Mouse (Mus musculus) R1 (cell line): ENCODE results near the gene Fbln2.

Experiments used
- DNase-seq: peaks from one replicate; pipeline ENCODE4 v3.0.0-alpha.2; 2018; ENCODE audit warnings: low read depth, low spot score

The Fbln2 gene

DNA sequence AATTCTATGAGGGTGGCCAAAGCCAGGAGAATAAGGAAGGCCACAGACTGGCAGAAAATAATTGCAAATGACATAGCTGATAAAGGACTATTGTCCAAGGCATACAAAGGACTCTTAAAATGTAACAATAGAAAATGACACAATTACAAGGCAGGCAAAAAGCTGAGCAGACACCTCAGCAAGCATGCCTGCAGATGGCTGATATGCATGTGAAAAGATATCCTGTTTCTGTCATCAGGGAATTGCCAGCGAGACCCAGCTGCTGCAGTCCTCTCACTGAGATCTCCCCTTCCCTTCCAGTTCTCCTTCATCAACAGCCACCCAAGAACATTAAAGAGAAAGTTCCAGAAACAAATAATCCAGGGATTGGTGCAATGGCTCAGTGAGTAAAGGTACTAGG lies 66.0 kb downstream of the Fbln2 start:
- DNase-seq, result no peak

DNA sequence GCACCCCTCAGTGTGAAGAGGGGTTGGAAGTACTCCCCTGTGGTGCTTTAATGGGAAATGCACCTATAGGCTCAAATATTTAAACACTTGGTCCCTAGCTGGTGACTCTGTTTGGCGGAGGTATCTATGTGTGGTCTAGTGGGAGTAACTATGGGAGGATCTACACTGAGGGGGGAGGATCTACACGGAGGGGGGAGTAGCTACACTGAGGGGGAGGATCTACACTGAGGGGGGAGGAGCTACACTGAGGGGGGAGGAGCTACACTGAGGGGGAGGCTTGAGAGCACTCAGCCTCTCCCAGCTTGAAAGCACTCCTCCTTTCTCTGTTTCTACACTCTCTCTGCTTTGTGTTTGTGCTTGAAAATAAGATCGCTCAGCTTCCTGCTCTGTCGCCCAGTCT lies 67.2 kb downstream of the Fbln2 start:
- DNase-seq, result peak; percentile 51

DNA sequence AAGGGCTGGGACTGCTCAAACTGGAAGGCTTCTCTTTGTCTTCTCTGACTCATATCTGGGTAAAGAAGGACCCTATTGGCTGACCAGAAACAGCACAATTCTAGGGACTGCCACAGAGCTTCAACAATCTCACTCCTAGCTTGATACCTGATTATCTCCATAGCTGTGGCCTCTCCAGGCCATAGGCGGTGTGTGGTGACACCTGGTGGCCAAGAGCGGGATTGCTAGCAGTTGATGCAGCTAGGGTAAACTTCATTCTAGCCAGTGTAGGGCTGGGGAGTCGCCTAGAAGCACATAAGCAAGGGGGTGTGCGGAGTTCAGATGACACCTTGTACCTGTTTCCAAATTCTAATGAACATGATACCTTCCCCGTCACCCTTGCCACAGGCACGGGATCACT lies 69.0 kb downstream of the Fbln2 start:
- DNase-seq, result peak; percentile 67

DNA sequence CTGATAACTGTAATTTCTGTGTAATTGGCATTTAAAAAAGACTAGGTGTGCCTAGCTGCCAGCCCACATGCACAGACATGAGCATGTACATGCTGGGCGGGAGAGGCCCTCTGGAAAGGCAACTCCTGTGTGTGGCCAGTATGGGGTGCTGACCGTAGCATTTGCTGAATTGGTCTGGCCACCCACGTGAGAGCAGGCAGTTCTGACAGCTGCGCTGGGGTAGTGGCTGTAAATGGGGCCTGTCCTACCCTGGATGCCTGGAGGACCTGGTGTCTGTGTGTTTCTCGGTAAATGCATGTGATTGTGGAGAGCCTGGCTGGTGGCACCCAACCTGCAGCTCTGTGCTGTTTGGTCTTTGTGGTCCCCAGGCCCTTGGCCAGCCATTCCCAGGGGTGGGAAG lies 69.5 kb downstream of the Fbln2 start:
- DNase-seq, result no peak

DNA sequence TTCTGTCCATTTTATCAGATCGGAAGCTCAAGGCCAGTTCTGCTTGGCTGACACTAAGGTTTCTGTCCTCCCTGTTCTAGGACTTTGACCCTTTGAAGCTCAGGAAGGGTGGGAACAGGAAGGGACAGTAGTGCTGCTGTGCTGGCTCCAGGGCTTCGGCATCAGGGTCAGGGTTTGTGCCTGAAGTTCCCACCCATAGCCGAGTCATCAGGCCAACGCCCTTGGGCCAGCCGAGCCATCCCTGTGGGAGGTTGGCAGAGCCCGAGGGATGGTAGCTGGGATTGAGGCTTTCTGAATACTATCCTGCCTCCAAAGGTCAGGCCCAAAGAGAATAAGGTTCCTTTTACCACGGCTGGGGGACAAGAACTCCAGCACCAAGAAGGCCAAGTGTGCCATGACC lies 70.8 kb downstream of the Fbln2 start:
- no peak for DNase-seq

DNA sequence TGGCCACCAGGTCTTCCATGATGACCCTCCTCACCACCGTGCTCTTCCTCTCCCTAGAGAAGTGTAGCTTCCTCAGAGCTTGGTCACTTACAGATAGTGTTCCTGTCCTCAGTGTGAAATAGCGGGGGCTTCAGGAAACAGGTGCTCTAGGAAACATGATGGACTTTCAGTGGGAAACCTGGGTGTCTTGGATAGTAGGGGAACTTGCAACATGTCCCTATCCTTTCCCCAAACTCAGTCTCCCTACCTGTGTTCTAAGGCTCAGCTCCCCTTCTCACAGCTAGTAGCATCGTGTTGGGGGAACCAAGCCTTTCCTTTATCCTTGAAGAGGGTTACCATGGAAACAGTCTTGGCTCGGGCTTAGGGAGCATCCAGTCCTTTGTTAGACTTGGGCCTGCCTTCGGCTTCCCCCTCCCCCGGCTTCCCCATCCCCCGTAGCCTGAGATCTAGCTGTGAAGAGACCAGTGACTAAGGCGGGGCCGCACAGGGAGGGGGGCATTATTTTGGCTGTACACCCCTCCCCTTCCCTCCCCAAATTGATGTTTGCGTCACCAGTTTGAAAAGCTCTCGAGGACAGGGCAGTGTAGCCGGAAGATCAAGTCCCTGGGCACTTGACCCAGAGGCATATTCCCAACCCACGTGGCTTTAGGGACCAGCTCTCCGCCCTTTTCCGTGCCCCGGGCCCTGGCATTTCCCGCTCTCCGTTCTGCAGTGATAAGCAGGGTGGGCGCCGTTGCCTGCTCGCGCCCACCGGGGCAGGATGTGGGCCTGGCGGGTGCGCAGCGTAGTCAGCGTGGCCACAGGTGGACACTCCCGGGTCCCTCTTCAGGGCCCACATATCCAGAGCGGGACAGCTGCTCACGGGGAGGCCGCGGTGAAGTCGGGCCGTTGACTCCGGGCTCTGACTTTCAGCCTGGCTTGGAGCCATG lies 72.5 kb downstream of the Fbln2 start:
- peak; percentile 92 for DNase-seq

DNA sequence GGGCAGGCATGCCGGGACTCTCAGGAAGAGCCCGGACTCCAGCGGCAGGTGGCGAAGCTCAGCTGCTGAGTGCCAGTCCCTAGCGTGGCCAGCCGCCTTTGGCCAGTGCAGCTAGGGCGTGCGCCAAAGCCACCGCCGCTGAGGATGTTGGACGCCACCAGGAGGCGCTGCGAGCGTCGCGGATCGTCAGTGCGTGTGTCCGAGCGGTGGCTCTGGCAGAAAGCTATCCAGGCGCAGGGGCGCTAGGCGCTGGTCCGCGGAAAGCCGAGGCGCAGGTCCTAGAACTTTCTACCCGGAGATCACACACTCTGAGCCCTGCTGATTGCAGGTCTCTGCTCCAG lies 73.2 kb downstream of the Fbln2 start:
- peak; percentile 80 for DNase-seq

DNA sequence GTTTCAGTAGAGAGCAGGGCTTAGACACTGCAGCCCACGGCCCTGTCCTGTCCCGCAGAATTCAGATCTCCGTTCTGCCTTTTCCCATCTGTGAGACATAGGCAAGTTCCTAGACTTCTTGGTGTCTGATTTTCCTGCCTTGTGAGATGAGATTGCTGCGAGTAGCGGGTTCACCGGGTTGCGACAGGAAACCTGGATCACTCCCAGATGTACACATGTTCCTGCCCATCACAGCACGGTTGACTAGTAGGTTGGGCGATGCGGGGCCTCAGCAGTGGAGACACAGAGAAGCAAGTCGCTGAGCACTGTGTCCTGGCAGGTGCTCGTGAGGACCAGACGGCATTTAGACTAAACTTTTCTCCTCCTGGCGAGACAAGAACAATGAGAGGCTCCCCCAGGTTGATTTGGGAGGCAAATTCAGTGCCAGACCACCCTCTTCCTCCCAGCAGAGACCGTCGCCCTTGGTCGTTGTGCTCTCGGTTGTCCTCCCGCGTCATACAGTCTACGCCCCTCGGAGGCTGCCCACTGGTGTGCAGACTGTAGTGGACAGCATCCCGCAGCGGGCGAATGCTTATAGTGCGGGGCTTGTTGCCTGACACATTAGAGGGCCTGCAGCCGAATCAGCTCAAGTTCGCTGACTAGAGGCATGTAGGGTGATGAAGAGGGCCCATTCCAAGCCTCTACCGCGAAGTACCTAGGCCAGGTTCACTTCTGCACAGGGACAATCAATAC lies 73.7 kb downstream of the Fbln2 start:
- DNase-seq, result no peak

DNA sequence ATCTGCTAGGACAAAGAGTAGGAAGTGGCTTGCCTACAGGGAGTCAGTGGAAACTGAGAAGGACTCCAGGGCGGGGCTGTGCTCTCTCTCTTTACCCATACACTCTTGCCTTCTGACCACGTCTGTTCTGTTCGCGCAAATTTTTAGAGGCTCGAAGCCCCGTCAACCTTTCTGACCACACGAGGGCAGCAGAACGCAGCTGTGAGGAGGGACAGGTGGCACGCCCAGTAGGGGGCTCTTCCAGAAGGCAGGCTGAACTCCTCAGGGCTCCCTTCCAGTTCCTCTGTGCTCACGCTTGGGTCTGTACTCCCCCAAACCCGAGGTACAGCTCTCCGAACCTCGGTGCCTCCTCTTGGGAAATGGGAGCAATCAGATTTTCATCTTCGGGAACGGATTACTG lies 74.4 kb downstream of the Fbln2 start:
- peak; percentile 88 for DNase-seq

DNA sequence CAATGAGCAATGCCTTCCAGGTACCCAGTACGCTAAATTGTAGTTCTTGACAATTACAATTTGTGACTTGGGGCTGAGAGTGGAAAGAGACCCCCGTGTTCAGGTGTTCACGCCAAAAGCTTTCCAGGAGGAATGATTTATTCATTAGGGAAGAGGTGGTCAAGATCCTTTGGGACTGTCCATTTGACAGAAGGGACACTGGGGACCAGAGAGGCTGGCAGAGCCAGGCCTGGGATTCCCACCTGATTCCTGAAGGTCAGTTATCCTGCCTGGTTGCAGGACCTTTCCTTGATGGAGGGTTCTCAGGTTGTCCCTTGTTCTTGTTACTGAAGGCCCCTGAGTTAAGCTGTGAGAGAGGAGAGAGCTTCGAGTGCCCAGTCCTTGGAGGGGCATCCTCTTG lies 74.9 kb downstream of the Fbln2 start:
- no peak for DNase-seq

DNA sequence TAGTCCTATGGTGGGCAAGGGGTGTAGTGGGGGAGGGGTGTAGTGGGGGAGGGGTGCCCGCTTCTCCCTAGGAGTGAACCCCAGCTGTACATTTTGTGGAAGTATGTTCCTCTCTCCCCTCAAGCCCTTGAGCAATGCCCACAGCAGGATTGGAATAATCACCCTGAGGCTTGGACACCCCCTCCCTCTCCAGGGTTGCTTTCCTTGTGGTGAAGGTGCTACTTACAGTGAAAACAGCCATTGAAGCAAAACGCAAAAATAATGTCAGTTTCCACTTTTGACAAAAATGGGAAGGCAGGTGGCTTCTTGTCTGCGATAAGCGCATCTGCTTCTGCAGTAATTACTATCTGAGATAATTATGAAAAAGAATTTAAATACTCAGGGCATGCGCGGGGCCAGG lies 75.4 kb downstream of the Fbln2 start:
- DNase-seq, result no peak

DNA sequence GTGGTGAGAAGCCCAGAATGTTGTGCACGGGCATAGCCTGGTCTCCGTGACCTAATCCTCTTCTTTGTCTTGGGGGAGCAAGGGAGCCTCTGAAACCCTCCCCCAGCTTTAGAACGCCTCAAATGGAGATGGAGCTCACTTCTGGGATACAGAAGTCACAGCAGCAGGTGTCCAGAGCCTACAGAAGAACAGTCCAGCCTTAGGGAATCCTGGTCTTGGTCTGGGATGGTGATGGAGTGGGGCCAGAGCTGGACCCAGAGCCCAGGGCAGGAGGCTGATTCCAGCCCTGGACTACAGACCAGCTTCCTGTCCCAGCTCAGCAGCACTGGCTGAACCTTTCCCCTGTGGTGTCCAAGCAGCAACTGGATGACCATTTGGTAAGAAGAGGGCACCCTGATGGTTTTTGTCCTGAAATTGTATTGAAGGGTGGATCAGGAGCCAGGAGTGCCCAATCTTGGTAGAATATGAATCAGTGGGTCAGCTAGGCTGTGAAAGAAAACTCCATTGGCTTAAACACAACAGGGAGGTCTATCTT lies 76.1 kb downstream of the Fbln2 start:
- no peak for DNase-seq

DNA sequence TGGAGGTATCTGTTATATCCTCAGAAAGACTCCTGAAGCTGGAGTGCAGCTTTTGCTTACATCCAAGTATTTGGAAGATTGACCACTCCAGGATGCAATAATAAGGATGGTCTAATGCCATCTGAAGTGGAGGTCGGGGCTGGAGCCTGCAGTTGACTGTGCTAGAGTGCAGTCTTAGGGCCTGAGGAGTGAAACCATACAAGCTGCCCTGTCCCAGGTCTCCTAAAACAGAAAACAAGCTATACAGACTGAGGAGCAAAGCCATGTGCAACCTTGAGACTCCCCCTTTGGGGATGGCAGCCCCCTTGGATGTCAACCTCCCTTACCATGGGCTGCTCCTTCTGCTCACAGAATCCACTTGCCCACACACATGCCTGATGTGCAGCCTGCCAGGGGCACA lies 76.7 kb downstream of the Fbln2 start:
- DNase-seq, result no peak

DNA sequence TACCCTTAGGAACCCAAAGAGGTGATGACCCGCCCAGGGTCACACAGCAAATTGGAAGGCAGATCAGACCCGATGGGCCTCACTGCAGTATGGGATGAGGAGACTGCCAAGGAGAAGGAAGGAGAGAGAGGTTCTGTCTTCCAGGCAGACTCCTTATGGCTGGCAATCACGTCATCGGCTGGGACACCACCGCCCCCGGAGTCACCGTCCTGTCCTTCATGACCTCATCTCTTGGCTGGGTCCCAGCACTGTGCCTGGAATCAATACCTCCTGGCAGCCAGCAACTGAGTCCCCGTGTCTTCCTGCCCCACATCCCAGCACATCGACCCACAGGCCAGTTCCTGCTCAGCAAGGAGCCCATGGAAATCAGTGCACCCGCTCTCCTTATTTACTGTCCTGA lies 78.7 kb downstream of the Fbln2 start:
- DNase-seq, result no peak

DNA sequence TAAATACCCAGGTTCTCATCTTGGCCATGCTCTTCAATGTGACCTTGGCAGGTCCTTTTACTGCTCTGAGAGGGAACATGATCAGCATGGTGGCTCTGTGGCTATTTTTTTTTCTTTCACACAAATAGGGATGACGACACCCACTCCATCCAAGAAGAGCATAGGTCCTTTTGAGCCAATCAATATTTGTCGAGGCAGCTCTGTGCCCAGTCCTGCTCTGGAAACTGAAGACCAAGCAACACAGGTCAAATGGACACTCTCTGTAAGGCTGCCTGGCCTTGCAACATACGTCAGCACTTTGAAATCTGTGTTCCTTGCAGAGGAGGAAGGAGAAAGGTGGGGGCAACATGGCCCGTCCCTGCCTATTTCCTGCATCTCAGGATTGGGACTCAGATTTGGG lies 83.2 kb downstream of the Fbln2 start:
- DNase-seq, result no peak

DNA sequence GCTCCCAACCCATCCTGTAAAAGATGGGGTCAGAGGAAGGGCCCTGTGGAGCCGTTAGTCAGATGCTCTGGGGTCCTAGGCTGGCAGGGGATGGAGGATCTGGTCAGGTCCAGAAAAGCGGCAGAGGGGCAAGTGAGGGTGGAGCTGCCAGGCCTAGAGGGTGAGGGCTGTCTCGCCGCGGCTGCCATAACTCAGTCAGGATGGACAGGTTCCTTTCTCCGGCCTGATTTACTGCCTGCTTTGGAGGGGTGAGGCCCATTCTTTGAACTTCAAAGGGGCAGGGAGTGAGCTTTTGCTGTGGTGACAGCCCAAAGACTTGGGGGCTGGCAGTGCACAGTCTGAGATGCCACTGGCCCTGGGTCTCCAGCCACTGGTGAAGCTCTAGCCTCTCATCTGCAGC lies 86.6 kb downstream of the Fbln2 start:
- no peak for DNase-seq

DNA sequence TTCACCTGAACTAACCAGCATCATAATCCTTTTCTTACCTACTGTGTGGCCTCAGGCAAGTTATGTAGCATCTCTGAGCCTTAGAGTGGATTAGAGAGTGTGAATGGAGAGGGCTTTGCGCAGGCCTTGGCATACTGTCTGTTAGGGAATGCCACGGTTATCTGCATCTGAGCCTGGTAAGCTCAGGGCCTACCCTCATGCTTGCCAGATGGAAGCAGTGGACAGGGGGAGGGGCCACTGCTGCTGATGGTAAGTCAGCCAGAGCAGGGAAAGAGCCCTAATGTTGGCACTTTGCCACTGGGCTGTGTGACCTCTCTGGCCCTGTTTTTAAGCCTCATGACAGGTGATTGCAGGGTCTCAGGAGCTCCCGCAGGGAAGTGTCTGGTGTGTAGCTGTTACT lies 87.8 kb downstream of the Fbln2 start:
- no peak for DNase-seq

DNA sequence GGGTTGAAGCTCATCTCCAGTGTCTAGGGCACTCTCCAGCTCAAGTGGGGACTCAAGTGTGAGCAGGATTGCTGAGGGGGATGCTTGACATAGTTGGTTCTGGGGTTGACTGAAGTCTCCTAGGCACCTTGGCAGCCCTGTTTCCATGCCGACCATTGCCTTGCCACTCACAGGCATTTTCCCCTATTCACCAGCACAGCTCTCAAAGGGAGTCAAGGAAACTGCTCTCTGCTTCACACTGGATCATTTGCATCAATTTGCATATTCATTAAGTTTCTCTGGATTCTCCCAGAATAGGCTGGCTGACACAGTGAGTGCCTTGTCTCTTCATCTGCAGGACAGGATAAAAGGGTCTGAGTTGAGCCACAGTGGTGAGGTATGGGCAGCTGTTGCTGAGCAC lies 89.6 kb downstream of the Fbln2 start:
- DNase-seq, result peak; percentile 76

DNA sequence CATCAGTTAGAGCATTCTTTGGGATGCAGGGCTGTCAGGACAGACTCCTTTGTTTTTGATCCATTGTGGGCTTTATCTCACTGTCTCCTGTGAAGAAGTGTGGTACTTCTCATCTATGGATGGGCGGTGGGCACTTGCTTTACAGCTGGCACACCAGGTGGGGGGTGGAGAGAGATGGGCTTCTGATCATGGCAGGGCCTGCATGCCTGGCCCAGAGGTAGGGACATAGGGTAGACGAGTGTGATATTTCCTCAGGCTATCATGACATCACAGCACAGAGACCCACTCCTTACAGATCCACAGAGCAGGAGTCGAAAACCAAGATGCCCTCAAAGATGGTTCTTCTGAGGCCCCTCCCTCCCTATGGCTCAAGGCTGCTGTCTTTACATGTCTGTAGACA lies 90.1 kb downstream of the Fbln2 start:
- no peak for DNase-seq

DNA sequence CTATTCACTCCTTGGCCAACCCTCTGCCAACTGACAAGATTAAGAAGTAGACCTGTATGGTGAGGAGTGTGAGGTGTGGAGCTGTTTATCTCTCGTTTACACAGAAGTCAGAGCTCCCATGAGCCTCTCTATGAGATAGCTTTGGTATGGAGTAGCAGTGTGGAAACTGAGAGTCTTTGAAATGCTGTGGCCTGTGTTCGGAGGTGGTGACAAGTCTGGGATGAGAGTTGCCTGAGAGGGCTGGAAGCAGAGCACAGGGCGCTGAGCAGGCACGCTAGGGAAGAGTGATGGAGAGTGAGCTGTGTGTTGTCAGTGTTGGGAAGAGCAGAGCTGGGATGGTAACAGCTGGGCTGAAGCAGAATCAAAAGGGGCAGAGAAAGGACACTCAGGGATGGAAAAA lies 91.9 kb downstream of the Fbln2 start:
- DNase-seq, result no peak

DNA sequence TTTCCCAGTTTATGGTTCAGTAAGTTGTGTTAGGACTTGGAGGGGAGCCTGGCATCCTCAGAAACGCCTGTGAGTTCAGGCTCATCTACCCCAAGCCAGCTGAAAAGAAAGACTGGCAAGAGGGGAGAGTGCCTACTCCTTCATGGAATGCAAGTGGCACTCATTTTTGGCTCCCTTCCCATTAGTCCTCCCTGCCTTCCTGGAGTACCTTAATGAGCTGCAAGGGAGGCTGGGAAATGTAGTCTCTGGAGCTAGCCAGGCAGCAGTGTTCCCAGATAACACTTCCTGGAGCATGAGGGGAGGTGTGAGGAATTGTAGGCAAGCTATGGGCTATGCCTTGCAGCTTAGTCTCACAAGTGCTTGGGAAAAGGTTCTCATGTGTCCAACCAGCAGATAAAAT lies 95.7 kb downstream of the Fbln2 start:
- peak; percentile 30 for DNase-seq

DNA sequence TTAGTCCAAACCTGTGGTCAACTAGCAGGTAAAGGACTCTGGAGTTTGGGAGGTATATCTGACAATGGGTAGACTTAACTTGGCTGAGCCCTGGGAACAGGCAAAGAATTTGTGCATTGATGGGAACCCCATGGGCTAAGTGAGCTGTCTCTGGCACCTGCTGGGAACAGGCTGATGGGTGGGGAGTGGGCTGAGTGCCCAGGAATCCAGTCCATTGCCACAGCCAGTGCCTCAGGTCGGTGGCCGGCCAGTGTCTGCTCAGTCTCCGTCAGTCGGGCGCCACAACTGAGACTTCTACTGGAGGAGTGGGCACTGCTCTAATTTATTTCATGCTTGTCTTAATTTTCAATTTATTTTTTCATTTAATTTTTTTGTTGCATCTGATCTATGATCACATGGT lies 98.9 kb downstream of the Fbln2 start:
- no peak for DNase-seq

DNA sequence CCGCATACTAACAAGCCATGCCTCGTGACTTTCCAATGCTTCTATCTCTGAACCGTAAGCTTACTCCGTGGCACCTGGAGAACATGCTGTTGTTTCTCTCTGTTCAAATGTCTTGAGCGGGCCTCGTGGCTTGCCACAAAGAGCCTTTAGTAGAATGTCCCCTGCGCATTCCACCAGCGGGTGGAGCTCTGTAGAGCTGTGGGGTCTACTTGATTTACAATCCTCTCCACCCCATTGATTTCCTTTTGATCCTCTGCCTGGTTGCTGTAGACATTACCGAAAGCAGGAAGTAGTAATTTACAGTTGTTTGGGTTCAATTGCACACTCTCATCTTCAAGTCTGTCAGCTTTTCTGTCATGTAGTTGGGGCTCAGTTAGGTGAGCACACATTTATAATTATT lies 100.2 kb downstream of the Fbln2 start:
- peak; percentile 69 for DNase-seq
